Mouse (Mus musculus) hindbrain, embryonic 16.5 days (tissue): ENCODE measurements at regions not wholly inside any gene's neighbourhood (a gene's known extent, or its start where the extent isn't known, plus 50 kb on each side); places are given as distances from the start of the nearest gene placed in this dataset.
A peak's percentile ranks its signal among the peaks of the same experiment; 100 is the strongest.

Source experiments
- ATAC-seq: fragments of 200-750 bp; cut with Nextera tagmentation; 2 replicates; pipeline ENCODE4 v1.8.0; 2017; ENCODE audit warnings: moderate TSS enrichment, moderate library complexity
- H3K27ac ChIP-seq: fragments of 300-500 bp; sonication (generic); 2 replicates; pipeline ENCODE4 v1.5.1; 2014; ENCODE audit warnings: low read depth, mild to moderate bottlenecking, control low read depth, low read length, moderate library complexity
- H3K27me3 ChIP-seq: fragments of 300-500 bp; sonication (generic); replicated peaks from 2 replicates; pipeline ENCODE4 v1.6.1; 2014; ENCODE audit warnings: low read length; ENCODE audit not compliant: control insufficient read depth, insufficient read depth
- H3K36me3 ChIP-seq: fragments of 300-500 bp; sonication (generic); 2 replicates; pipeline ENCODE4 v1.6.1; 2014; ENCODE audit warnings: mild to moderate bottlenecking, low read length, moderate library complexity, mixed read lengths; ENCODE audit not compliant: control insufficient read depth, insufficient read depth
- H3K4me1 ChIP-seq: fragments of 300-500 bp; sonication (generic); 2 replicates; pipeline ENCODE4 v1.6.1; 2014; ENCODE audit warnings: low read depth, low read length; ENCODE audit not compliant: control insufficient read depth, insufficient read depth
- H3K4me2 ChIP-seq: fragments of 300-500 bp; sonication (generic); 2 replicates; pipeline ENCODE4 v1.6.1; 2014; ENCODE audit warnings: mild to moderate bottlenecking, low read length, control low read depth, moderate library complexity
- H3K4me3 ChIP-seq: fragments of 300-500 bp; sonication (generic); 2 replicates; pipeline ENCODE4 v1.5.1; 2014; ENCODE audit warnings: mild to moderate bottlenecking, low read length, control low read depth, moderate library complexity
- H3K9ac ChIP-seq: fragments of 300-500 bp; sonication (generic); 2 replicates; pipeline ENCODE4 v1.6.1; 2014; ENCODE audit warnings: low read depth, mild to moderate bottlenecking, control low read depth, low read length, moderate library complexity
- H3K9me3 ChIP-seq: fragments of 300-500 bp; sonication (generic); 2 replicates; pipeline ENCODE4 v1.6.1; 2014; ENCODE audit warnings: mild to moderate bottlenecking, low read length, moderate library complexity; ENCODE audit not compliant: control insufficient read depth
- WGBS: fragments of 180-500 bp; shearing (Covaris S2); extraction: QIAGEN DNeasy Blood & Tissue Kit; methylation state at CpG from one replicate; pipeline ENCODE4 v1.1.7; 2014; 5-methylcytosine and 5-hydroxymethylcytosine counted together

- no peak overlapping the region for H3K9ac ChIP-seq
- H3K36me3 ChIP-seq, result no peaks in the 10 kb centered on the region
- 63% methylated on average over 9 of the region's 9 CpGs for WGBS
- no peak overlapping the region for H3K4me3 ChIP-seq
- no peaks in the 10 kb centered on the region for H3K27me3 ChIP-seq
- no peak for ATAC-seq
- H3K27ac ChIP-seq, result no peak overlapping the region
- H3K9me3 ChIP-seq, result no peaks in the 10 kb centered on the region
- H3K4me2 ChIP-seq, result no peak overlapping the region
- H3K4me1 ChIP-seq, result no peaks in the 10 kb centered on the region
Measured at GRCm38 (mm10) chr11:44211871-44212441, 187.9 kb upstream of the Il12b start.

GRCm38 (mm10) chr11:44214095-44214494 lies 185.8 kb upstream of the Il12b start:
- Histone ChIP-seq H3K9ac (no peak overlapping the region), H3K36me3 (no peaks in the 10 kb centered on the region), H3K4me2 (no peak overlapping the region), H3K27me3 (no peaks in the 10 kb centered on the region), H3K27ac (no peak overlapping the region), H3K9me3 (no peaks in the 10 kb centered on the region), H3K4me3 (no peak overlapping the region), H3K4me1 (no peaks in the 10 kb centered on the region)
- ATAC-seq, result no peak

GRCm38 (mm10) chr11:44216346-44216745 lies 183.5 kb upstream of the Il12b start:
- Histone ChIP-seq H3K9ac (no peak overlapping the region), H3K36me3 (no peaks in the 10 kb centered on the region), H3K4me3 (no peak overlapping the region), H3K4me2 (no peak overlapping the region), H3K4me1 (no peaks in the 10 kb centered on the region), H3K27ac (no peak overlapping the region), H3K27me3 (no peaks in the 10 kb centered on the region), H3K9me3 (no peaks in the 10 kb centered on the region)
- 82% methylated on average over 3 of the region's 3 CpGs for WGBS
- no peak for ATAC-seq

DNA sequence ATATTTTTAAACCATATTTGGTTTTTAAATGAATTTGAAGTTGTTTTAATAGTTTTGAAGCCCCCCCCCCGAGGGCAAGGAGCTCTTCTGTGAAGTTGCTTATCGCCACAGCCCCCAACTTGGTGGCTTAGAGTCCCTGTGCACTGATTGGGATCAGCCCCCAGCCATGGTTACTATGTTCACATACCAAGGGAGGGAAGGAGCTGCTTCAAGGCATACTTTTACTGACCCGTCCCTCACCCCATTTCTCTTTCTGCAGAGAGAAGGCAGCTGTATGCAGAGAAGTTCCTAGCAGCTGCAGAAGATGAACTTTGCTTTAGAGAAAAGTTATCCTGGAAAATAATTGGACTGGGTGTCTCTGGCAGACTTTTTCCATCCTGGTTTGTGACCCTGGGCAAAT lies 179.9 kb upstream of the Il12b start:
- H3K4me2 ChIP-seq, result no peak overlapping the region
- no peak for ATAC-seq
- no peaks in the 10 kb centered on the region for H3K4me1 ChIP-seq
- 67% methylated on average over 3 of the region's 3 CpGs for WGBS
- no peak overlapping the region for H3K4me3 ChIP-seq
- no peak overlapping the region for H3K9ac ChIP-seq
- H3K9me3 ChIP-seq, result no peaks in the 10 kb centered on the region
- H3K27ac ChIP-seq, result no peak overlapping the region
- no peaks in the 10 kb centered on the region for H3K36me3 ChIP-seq
- H3K27me3 ChIP-seq, result no peaks in the 10 kb centered on the region

- Histone ChIP-seq H3K9me3 (no peaks in the 10 kb centered on the region), H3K9ac (no peak overlapping the region), H3K27me3 (no peaks in the 10 kb centered on the region), H3K4me3 (no peak overlapping the region), H3K27ac (no peak overlapping the region), H3K36me3 (no peaks in the 10 kb centered on the region), H3K4me1 (no peaks in the 10 kb centered on the region), H3K4me2 (no peak overlapping the region)
- ATAC-seq, result 0 out of 2 replicates have a peak, but pooled peaks have one; percentile 45
- WGBS, result 77% methylated on average over 5 of the region's 5 CpGs
Measured at GRCm38 (mm10) chr11:44229996-44230395, 169.9 kb upstream of the Il12b start.

DNA sequence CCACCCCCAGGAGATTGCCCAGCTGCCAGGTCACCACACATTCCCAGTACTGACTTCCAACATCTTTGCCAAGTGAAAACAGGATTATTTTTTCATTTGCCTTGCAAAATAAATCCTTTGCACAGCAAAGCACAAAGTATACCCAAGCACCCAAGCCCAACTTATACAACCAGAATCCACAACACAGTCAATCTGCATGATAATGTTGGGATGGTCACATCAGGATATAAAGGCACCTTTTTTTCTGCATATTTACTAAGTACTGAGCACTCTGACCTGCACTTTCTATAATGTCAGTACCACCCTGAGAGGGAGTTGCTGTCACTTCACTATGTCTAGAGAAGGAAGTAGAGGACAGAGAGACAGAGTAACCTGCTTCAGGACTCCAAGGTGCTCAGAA lies 164.4 kb upstream of the Il12b start:
- H3K4me3 ChIP-seq, result no peak overlapping the region
- no peaks in the 10 kb centered on the region for H3K27me3 ChIP-seq
- ATAC-seq, result no peak
- H3K9ac ChIP-seq, result no peak overlapping the region
- no peaks in the 10 kb centered on the region for H3K9me3 ChIP-seq
- no peak overlapping the region for H3K4me2 ChIP-seq
- H3K27ac ChIP-seq, result no peak overlapping the region
- H3K36me3 ChIP-seq, result no peaks in the 10 kb centered on the region
- no peaks in the 10 kb centered on the region for H3K4me1 ChIP-seq

DNA sequence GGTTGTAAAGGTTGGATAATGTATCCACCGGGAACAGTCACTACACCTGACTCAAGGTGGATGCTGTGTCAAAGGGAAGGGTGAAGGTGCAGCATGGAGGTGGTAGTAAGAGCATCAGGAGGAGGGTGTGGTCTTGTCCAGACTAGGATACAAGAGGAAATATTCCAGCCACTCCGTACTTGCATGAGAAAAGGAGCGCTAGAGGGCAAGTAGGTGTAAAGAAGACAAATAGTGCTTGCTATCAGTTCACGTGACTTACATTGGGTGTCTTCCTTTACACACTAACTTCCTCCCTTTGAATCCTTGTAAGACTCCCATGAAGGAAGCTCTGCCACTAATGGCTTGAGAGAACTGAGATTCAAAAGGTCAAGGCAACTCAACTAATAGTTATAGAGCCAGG lies 161.8 kb upstream of the Il12b start:
- no peak overlapping the region for H3K27ac ChIP-seq
- no peaks in the 10 kb centered on the region for H3K27me3 ChIP-seq
- WGBS, result 96% methylated on average over 4 of the region's 4 CpGs
- H3K4me2 ChIP-seq, result no peak overlapping the region
- no peak for ATAC-seq
- H3K4me3 ChIP-seq, result no peak overlapping the region
- H3K9me3 ChIP-seq, result no peaks in the 10 kb centered on the region
- no peak overlapping the region for H3K9ac ChIP-seq
- no peaks in the 10 kb centered on the region for H3K36me3 ChIP-seq
- H3K4me1 ChIP-seq, result no peaks in the 10 kb centered on the region

DNA sequence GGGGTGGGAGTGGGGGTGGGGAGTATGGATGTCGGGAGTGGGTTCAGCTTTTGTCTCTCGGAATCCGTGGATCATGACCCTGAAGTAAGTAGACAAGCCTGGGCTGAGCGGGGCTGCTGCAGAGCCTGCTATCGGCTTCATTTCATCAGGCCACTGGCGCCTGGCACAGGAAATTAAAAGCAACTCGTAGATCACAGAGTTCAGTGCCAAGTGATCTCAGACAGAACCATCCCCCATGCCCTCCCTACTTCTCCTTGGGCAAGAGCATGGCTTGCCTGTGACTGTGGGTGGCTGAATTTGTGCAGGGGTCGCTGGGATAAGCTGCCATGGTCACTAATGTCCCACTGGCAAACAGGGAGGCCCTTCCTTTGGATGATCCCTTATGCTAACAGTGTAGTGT lies 161.3 kb upstream of the Il12b start:
- no peak overlapping the region for H3K4me2 ChIP-seq
- 72% methylated on average over 8 of the region's 8 CpGs for WGBS
- H3K9ac ChIP-seq, result no peak overlapping the region
- H3K9me3 ChIP-seq, result no peaks in the 10 kb centered on the region
- H3K4me3 ChIP-seq, result no peak overlapping the region
- H3K4me1 ChIP-seq, result no peaks in the 10 kb centered on the region
- no peak overlapping the region for H3K27ac ChIP-seq
- no peaks in the 10 kb centered on the region for H3K27me3 ChIP-seq
- no peaks in the 10 kb centered on the region for H3K36me3 ChIP-seq
- ATAC-seq, result no peak

- Histone ChIP-seq H3K4me3 (no peak overlapping the region), H3K27me3 (no peaks in the 10 kb centered on the region), H3K36me3 (no peaks in the 10 kb centered on the region), H3K27ac (no peak overlapping the region), H3K9me3 (no peaks in the 10 kb centered on the region), H3K4me1 (no peaks in the 10 kb centered on the region), H3K4me2 (no peak overlapping the region), H3K9ac (no peak overlapping the region)
- 78% methylated on average over 2 of the region's 2 CpGs for WGBS
- ATAC-seq, result no peak
Measured at GRCm38 (mm10) chr11:44243184-44243583, 156.7 kb upstream of the Il12b start.

DNA sequence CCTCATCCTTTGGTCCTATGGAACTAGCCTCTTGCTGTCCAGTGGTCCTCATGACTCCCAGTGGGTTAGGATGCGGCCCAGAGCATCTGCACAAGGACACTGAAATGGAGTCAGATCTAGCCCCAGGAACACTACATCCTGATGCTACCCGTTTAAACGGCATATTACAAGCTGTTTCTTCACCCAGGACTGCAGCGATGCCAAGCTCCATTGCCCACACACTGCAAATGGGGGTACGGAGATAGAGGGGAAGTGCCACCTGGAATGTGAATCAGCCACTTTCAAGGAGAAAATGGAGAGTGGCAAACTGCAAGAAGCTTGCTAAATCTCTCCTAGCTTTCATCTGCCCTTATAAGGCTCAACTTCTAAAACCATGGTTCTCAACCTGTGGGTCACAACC lies 148.0 kb upstream of the Il12b start:
- H3K4me3 ChIP-seq, result no peak overlapping the region
- no peak for ATAC-seq
- H3K9me3 ChIP-seq, result no peaks in the 10 kb centered on the region
- no peaks in the 10 kb centered on the region for H3K36me3 ChIP-seq
- 81% methylated on average over 5 of the region's 5 CpGs for WGBS
- H3K4me2 ChIP-seq, result no peak overlapping the region
- no peaks in the 10 kb centered on the region for H3K4me1 ChIP-seq
- no peak overlapping the region for H3K9ac ChIP-seq
- no peaks in the 10 kb centered on the region for H3K27me3 ChIP-seq
- H3K27ac ChIP-seq, result no peak overlapping the region
